26 mouse cellular contexts compared by ENCODE assay signal in the genomic region with DNA sequence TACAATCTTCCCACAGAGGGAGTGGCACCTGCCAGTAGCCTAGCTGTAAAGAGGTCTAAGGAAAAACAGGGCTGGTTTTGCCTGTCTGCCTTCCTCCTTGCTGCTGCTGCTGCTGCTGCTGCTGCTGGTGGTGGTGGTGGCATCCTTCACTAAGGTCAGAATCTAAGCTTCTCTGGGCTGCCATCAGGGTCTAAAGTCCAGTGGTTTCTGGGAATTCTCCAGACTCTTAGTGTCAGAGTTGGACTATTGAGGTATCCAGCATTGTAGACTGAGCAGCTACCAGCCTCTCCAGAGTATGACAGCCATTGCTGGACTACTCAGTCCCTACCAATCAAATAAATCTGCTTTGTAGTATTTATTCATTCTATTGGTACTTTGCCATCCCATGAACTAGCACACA.
"Had no signal": no experiment of that assay in that cellular context is flagged by ENCODE, and none has a peak within 500 bp of the region (broad histone marks: within the 10 kb centered on the region; RNA-seq: fewer than 3 reads in every experiment).

No protein-coding gene starts in this region.

- DNase-seq: gastrocnemius, adult 2 months; gastrocnemius, postnatal 10 days; gastrocnemius, postnatal 25 days; heart, adult 18-20 months; heart, postnatal 10 days; heart, postnatal 4 days; kidney, postnatal 10 days; liver; liver, embryonic 13.5 days; liver, postnatal 0 days had no signal

- H3K9ac ChIP-seq: heart, embryonic 12.5 days; hindbrain, embryonic 12.5 days; hindbrain, embryonic 14.5 days; intestine, embryonic 15.5 days; kidney, embryonic 15.5 days; limb, embryonic 12.5 days; liver, embryonic 13.5 days; liver, embryonic 15.5 days; liver, postnatal 0 days had no signal

- ATAC-seq: forebrain, embryonic 16.5 days; hindbrain, embryonic 16.5 days; inflammation-experienced regulatory T-cells, adult 6 months; intestine, embryonic 15.5 days; intestine, postnatal 0 days; liver, postnatal 0 days had no signal

- H3K4me1 ChIP-seq: hindbrain, embryonic 12.5 days; intestine, embryonic 15.5 days; limb, embryonic 10.5 days; liver, embryonic 13.5 days; liver, embryonic 15.5 days had no signal

- H3K36me3 ChIP-seq: intestine, embryonic 15.5 days had no signal

- H3K27me3 ChIP-seq: heart, embryonic 12.5 days; hindbrain, embryonic 12.5 days; intestine, embryonic 15.5 days; kidney, embryonic 15.5 days; limb, embryonic 12.5 days; liver, embryonic 13.5 days; liver, embryonic 15.5 days had no signal

- H3K27ac ChIP-seq: gastrocnemius, adult 2 months; heart, embryonic 10.5 days; hindbrain, embryonic 10.5 days; hindbrain, embryonic 12.5 days; hindbrain, embryonic 14.5 days; intestine, embryonic 15.5 days; kidney, embryonic 15.5 days; layer of hippocampus, adult 2 months; left cerebral cortex, adult 2 months; limb, embryonic 10.5 days; limb, embryonic 12.5 days; liver, embryonic 13.5 days; liver, embryonic 15.5 days had no signal

- H3K9me3 ChIP-seq: heart, embryonic 10.5 days; heart, embryonic 12.5 days; hindbrain, embryonic 10.5 days; hindbrain, embryonic 12.5 days; intestine, embryonic 15.5 days; kidney, embryonic 15.5 days; limb, embryonic 10.5 days; limb, embryonic 12.5 days; liver, embryonic 13.5 days; liver, embryonic 15.5 days had no signal

- H3K4me3 ChIP-seq: gastrocnemius, adult 2 months; heart, embryonic 10.5 days; heart, embryonic 12.5 days; hindbrain, embryonic 10.5 days; hindbrain, embryonic 12.5 days; intestine, embryonic 15.5 days; kidney, embryonic 15.5 days; layer of hippocampus, adult 2 months; left cerebral cortex, adult 2 months; limb, embryonic 10.5 days; limb, embryonic 12.5 days; liver, embryonic 13.5 days; liver, embryonic 15.5 days had no signal

- H3K4me2 ChIP-seq: heart, embryonic 12.5 days; hindbrain, embryonic 12.5 days; hindbrain, embryonic 14.5 days; intestine, embryonic 15.5 days; kidney, embryonic 15.5 days; limb, embryonic 12.5 days; liver, embryonic 13.5 days; liver, embryonic 15.5 days had no signal
